Mouse (Mus musculus): ENCODE measurements at regions not wholly inside any gene's neighbourhood (a gene's known extent, or its start where the extent isn't known, plus 50 kb on each side); places are given as distances from the start of the nearest gene placed in this dataset.

- Histone ChIP-seq H3K4me3 (replicated peaks; ENCODE audit: insufficient read depth, low read depth, low read length) (no peak overlapping the region), H3K27ac (ENCODE audit: insufficient read depth, low read length) (no peak overlapping the region), H3K4me1 (ENCODE audit: control insufficient read depth, insufficient read depth, low read length) (no peaks in the 10 kb centered on the region; the same call in 1 of the 2 replicates), H3K27me3 (ENCODE audit: control insufficient read depth, insufficient read depth, low read length) (no peaks in the 10 kb centered on the region)
- no peak for DNase-seq
- WGBS = 23% methylated on average over 10 of the region's 10 CpGs
- TF ChIP-seq CTCF (IDR thresholded peaks at IDR 0.05; ENCODE audit: borderline replicate concordance, insufficient read depth, low read depth, low read length) = no peak
Observed at GRCm38 (mm10) chr16:76821261-76821660, 192.2 kb upstream of the Usp25 start.

GRCm38 (mm10) chr16:76816056-76816885 is 197.2 kb upstream of the Usp25 start:
- Histone ChIP-seq H3K27ac (ENCODE audit: insufficient read depth, low read length) (no peak overlapping the region), H3K4me1 (ENCODE audit: control insufficient read depth, insufficient read depth, low read length) (no peaks in the 10 kb centered on the region; the same call in 1 of the 2 replicates), H3K4me3 (replicated peaks; ENCODE audit: insufficient read depth, low read depth, low read length) (no peak overlapping the region), H3K27me3 (ENCODE audit: control insufficient read depth, insufficient read depth, low read length) (no peaks in the 10 kb centered on the region)
- DNase-seq = peak in 1 of 2 experiments; percentile 1
- TF ChIP-seq CTCF (IDR thresholded peaks at IDR 0.05; ENCODE audit: borderline replicate concordance, insufficient read depth, low read depth, low read length) (no peak), POLR2A (IDR thresholded peaks at IDR 0.05; ENCODE audit: borderline replicate concordance, insufficient read depth, low read length) (no peak)
- 42% methylated on average over 17 of the region's 17 CpGs for WGBS

- no peak overlapping the region for H3K27ac ChIP-seq (ENCODE audit: insufficient read depth, low read length)
- TF ChIP-seq CTCF (IDR thresholded peaks at IDR 0.05; ENCODE audit: borderline replicate concordance, insufficient read depth, low read depth, low read length) (0 out of 2 replicates have a peak, but pooled peaks have one; percentile 6), POLR2A (IDR thresholded peaks at IDR 0.05; ENCODE audit: borderline replicate concordance, insufficient read depth, low read length) (no peak)
- WGBS = 38% methylated on average over 3 of the region's 3 CpGs
- H3K4me3 ChIP-seq (replicated peaks; ENCODE audit: insufficient read depth, low read depth, low read length) = no peak overlapping the region
- no peaks in the 10 kb centered on the region for H3K27me3 ChIP-seq (ENCODE audit: control insufficient read depth, insufficient read depth, low read length)
- no peaks in the 10 kb centered on the region for H3K4me1 ChIP-seq (ENCODE audit: control insufficient read depth, insufficient read depth, low read length)
- DNase-seq = no peak
Observed at GRCm38 (mm10) chr16:76803725-76804124, 209.8 kb upstream of the Usp25 start.

GRCm38 (mm10) chr16:76786405-76787155 is 226.9 kb upstream of the Usp25 start:
- peak; percentile 14 to 36 for DNase-seq
- Histone ChIP-seq H3K4me3 (replicated peaks; ENCODE audit: insufficient read depth, low read depth, low read length) (no peak overlapping the region), H3K27me3 (ENCODE audit: control insufficient read depth, insufficient read depth, low read length) (no peaks in the 10 kb centered on the region), H3K4me1 (ENCODE audit: control insufficient read depth, insufficient read depth, low read length) (no peaks in the 10 kb centered on the region), H3K27ac (ENCODE audit: insufficient read depth, low read length) (no peak overlapping the region)
- 63% methylated on average over 6 of the region's 6 CpGs for WGBS
- TF ChIP-seq CTCF (IDR thresholded peaks at IDR 0.05; ENCODE audit: borderline replicate concordance, insufficient read depth, low read depth, low read length) (peak; percentile 54), POLR2A (IDR thresholded peaks at IDR 0.05; ENCODE audit: borderline replicate concordance, insufficient read depth, low read length) (no peak)

- no peak overlapping the region for H3K27ac ChIP-seq (ENCODE audit: insufficient read depth, low read length)
- TF ChIP-seq CTCF (IDR thresholded peaks at IDR 0.05; ENCODE audit: borderline replicate concordance, insufficient read depth, low read depth, low read length) = no peak
- WGBS = 55% methylated on average over 5 of the region's 5 CpGs
- H3K4me3 ChIP-seq (replicated peaks; ENCODE audit: insufficient read depth, low read depth, low read length) = no peak overlapping the region
- DNase-seq = no peak
- H3K27me3 ChIP-seq (ENCODE audit: control insufficient read depth, insufficient read depth, low read length) = no peaks in the 10 kb centered on the region
- no peaks in the 10 kb centered on the region for H3K4me1 ChIP-seq (ENCODE audit: control insufficient read depth, insufficient read depth, low read length)
Observed at GRCm38 (mm10) chr16:76782656-76783055, 230.8 kb upstream of the Usp25 start.

- H3K27ac ChIP-seq (ENCODE audit: insufficient read depth, low read length) = no peak overlapping the region
- WGBS = 41% methylated on average over 2 of the region's 2 CpGs
- no peak overlapping the region for H3K4me3 ChIP-seq (replicated peaks; ENCODE audit: insufficient read depth, low read depth, low read length)
- no peaks in the 10 kb centered on the region for H3K27me3 ChIP-seq (ENCODE audit: control insufficient read depth, insufficient read depth, low read length)
- TF ChIP-seq POLR2A (IDR thresholded peaks at IDR 0.05; ENCODE audit: borderline replicate concordance, insufficient read depth, low read length) (no peak), CTCF (IDR thresholded peaks at IDR 0.05; ENCODE audit: borderline replicate concordance, insufficient read depth, low read depth, low read length) (no peak)
- H3K4me1 ChIP-seq (ENCODE audit: control insufficient read depth, insufficient read depth, low read length) = no peaks in the 10 kb centered on the region
- no peak for DNase-seq
Observed at GRCm38 (mm10) chr16:76775790-76776189, 237.7 kb upstream of the Usp25 start.

GRCm38 (mm10) chr16:76774032-76774431 is 239.5 kb upstream of the Usp25 start:
- no peak for DNase-seq
- Histone ChIP-seq H3K4me1 (ENCODE audit: control insufficient read depth, insufficient read depth, low read length) (no peaks in the 10 kb centered on the region), H3K27ac (ENCODE audit: insufficient read depth, low read length) (no peak overlapping the region), H3K27me3 (ENCODE audit: control insufficient read depth, insufficient read depth, low read length) (no peaks in the 10 kb centered on the region), H3K4me3 (replicated peaks; ENCODE audit: insufficient read depth, low read depth, low read length) (no peak overlapping the region)
- TF ChIP-seq CTCF (IDR thresholded peaks at IDR 0.05; ENCODE audit: borderline replicate concordance, insufficient read depth, low read depth, low read length) (no peak), POLR2A (IDR thresholded peaks at IDR 0.05; ENCODE audit: borderline replicate concordance, insufficient read depth, low read length) (no peak)
- WGBS = 76% methylated on average over 8 of the region's 8 CpGs

GRCm38 (mm10) chr16:76773466-76773865 is 240.0 kb upstream of the Usp25 start:
- H3K4me1 ChIP-seq (ENCODE audit: control insufficient read depth, insufficient read depth, low read length) = no peaks in the 10 kb centered on the region
- no peaks in the 10 kb centered on the region for H3K27me3 ChIP-seq (ENCODE audit: control insufficient read depth, insufficient read depth, low read length)
- TF ChIP-seq CTCF (IDR thresholded peaks at IDR 0.05; ENCODE audit: borderline replicate concordance, insufficient read depth, low read depth, low read length) (no peak), POLR2A (IDR thresholded peaks at IDR 0.05; ENCODE audit: borderline replicate concordance, insufficient read depth, low read length) (no peak)
- H3K4me3 ChIP-seq (replicated peaks; ENCODE audit: insufficient read depth, low read depth, low read length) = no peak overlapping the region
- DNase-seq = no peak
- H3K27ac ChIP-seq (ENCODE audit: insufficient read depth, low read length) = no peak overlapping the region

All from cerebellum, adult 2 months (tissue).